ENCODE assay signal across 8 mouse cellular contexts in genomic region chr1:127206020-127206641, GRCm38 (mm10). TPM values are rescaled to one million over a fixed set of nuclear protein-coding genes. Genes with fewer than 3 reads are reported as not detected.
A peak's percentile ranks its signal among the peaks of the same experiment; 100 is the strongest.
DNase-seq lines count a peak whose midpoint lies in the region; ATAC-seq and TF ChIP-seq lines count a peak whose summit lies in the region.

No protein-coding gene starts in this region.

- no peaks in the 10 kb centered on the region for H3K9me3 ChIP-seq in intestine, embryonic 16.5 days (ENCODE audit: control insufficient read depth, low read length)
- H3K9me3 ChIP-seq in limb, embryonic 14.5 days (ENCODE audit: control insufficient read depth, low read length): no peaks in the 10 kb centered on the region
- no peaks in the 10 kb centered on the region for H3K9me3 ChIP-seq in midbrain, embryonic 13.5 days

- peaks cover 24% of the 10 kb centered on the region; the same call in 1 of the 2 replicates for H3K4me1 ChIP-seq in intestine, embryonic 16.5 days (ENCODE audit: control insufficient read depth, insufficient read depth, low read length)
- peaks cover 7% of the 10 kb centered on the region; the same call in 1 of the 2 replicates for H3K4me1 ChIP-seq in limb, embryonic 14.5 days (ENCODE audit: control insufficient read depth, insufficient read depth, low read length)
- peaks cover 42% of the 10 kb centered on the region for H3K4me1 ChIP-seq in midbrain, embryonic 13.5 days (replicated peaks)

- no peak for TF ChIP-seq POLR2A in limb, embryonic 14.5 days (IDR thresholded peaks at IDR 0.05; ENCODE audit: borderline replicate concordance, extremely low read depth, insufficient read depth, insufficient read length)

- H3K4me2 ChIP-seq in intestine, embryonic 16.5 days (ENCODE audit: low read depth, low read length): peak overlapping the region; percentile 90
- H3K4me2 ChIP-seq in limb, embryonic 14.5 days (replicated peaks; ENCODE audit: low read depth, low read length, severe bottlenecking): peak overlapping the region; percentile 93
- H3K4me2 ChIP-seq in midbrain, embryonic 13.5 days (replicated peaks): peak overlapping the region; percentile 89

- 2% methylated on average over 37 of the region's 39 CpGs for WGBS in intestine, embryonic 16.5 days
- 4% methylated on average over 37 of the region's 39 CpGs for WGBS in limb, embryonic 14.5 days
- WGBS in midbrain, embryonic 13.5 days: under 1% methylated on average over 39 of the region's 39 CpGs

- peak overlapping the region; percentile 98 for H3K27ac ChIP-seq in intestine, embryonic 16.5 days (ENCODE audit: low read length)
- peak overlapping the region; percentile 93; the same call in 1 of the 2 replicates for H3K27ac ChIP-seq in limb, embryonic 14.5 days (replicated peaks; ENCODE audit: low read depth, low read length)
- peak overlapping the region; percentile 94 for H3K27ac ChIP-seq in midbrain, embryonic 13.5 days

- H3K27me3 ChIP-seq in intestine, embryonic 16.5 days (replicated peaks; ENCODE audit: control insufficient read depth, insufficient read depth, low read length): no peaks in the 10 kb centered on the region
- H3K27me3 ChIP-seq in limb, embryonic 14.5 days (ENCODE audit: control insufficient read depth, insufficient read depth, low read length): no peaks in the 10 kb centered on the region
- no peaks in the 10 kb centered on the region for H3K27me3 ChIP-seq in midbrain, embryonic 13.5 days

- ATAC-seq in intestine, embryonic 16.5 days: peak; percentile 49
- no peak for ATAC-seq in limb, embryonic 14.5 days (ENCODE audit: low FRiP score, low read depth)
- peak; percentile 48 for ATAC-seq in midbrain, embryonic 13.5 days

- H3K9ac ChIP-seq in intestine, embryonic 16.5 days (ENCODE audit: low read depth, low read length): peak overlapping the region; percentile 87
- peak overlapping the region; percentile 69 for H3K9ac ChIP-seq in limb, embryonic 14.5 days (ENCODE audit: low read depth, low read length, severe bottlenecking)
- peak overlapping the region; percentile 95 for H3K9ac ChIP-seq in midbrain, embryonic 13.5 days (replicated peaks)

- H3K36me3 ChIP-seq in intestine, embryonic 16.5 days (ENCODE audit: control insufficient read depth, insufficient read depth, low read length): no peaks in the 10 kb centered on the region
- no peaks in the 10 kb centered on the region for H3K36me3 ChIP-seq in limb, embryonic 14.5 days (ENCODE audit: control insufficient read depth, insufficient read depth, low read length)
- no peaks in the 10 kb centered on the region for H3K36me3 ChIP-seq in midbrain, embryonic 13.5 days

- H3K4me3 ChIP-seq in intestine, embryonic 16.5 days (ENCODE audit: low read length): peak overlapping the region; percentile 90
- peak overlapping the region; percentile 59 for H3K4me3 ChIP-seq in limb, embryonic 14.5 days (replicated peaks; ENCODE audit: low read length)
- H3K4me3 ChIP-seq in midbrain, embryonic 13.5 days (replicated peaks): peak overlapping the region; percentile 92

- peak; percentile 41 for DNase-seq in layer of hippocampus, adult 11-12 months (ENCODE audit: low spot score)
- DNase-seq in layer of hippocampus, adult 9-10 months (ENCODE audit: low spot score): no peak
- peak; percentile 54 for DNase-seq in embryo, embryonic 11 days
- peak; percentile 96 for DNase-seq in heart, adult 11 months
- DNase-seq in limb, embryonic 14.5 days (ENCODE audit: low spot score): no peak
- DNase-seq in spleen, adult 18-20 months: peak; percentile 34 to 54

RNA-seq across cellular contexts. Expression of gene Mgat5, which starts 1.3 kb away (rescaled TPM):
- 5.9 and 6.0 TPM in 2 replicates for polyA plus RNA-seq in intestine, embryonic 16.5 days (2015; fragmentation: Nextera tagmentation; extraction: Ambion mirVana)
- polyA plus RNA-seq in limb, embryonic 14.5 days (2012; rRNA removed): 8.4 and 8.8 TPM in 2 replicates
- 6.6 and 7.9 TPM in 2 replicates for polyA plus RNA-seq in limb, embryonic 14.5 days (2014; fragmentation: Nextera tagmentation; extraction: Ambion mirVana)
- 12.4 and 13.8 TPM in 2 replicates for polyA plus RNA-seq in midbrain, embryonic 13.5 days (2015; fragmentation: Nextera tagmentation; extraction: Ambion mirVana)

Comparison
In these comparisons a context has a peak if more than half of its experiments do, and no peak if none do; other contexts are left out.
1. DNase-seq: peak in layer of hippocampus, adult 11-12 months (single experiment), embryo, embryonic 11 days (single experiment), heart, adult 11 months (single experiment) and spleen, adult 18-20 months (2 of 2); none in layer of hippocampus, adult 9-10 months (single experiment) and limb, embryonic 14.5 days (single experiment).
2. Peak in every context shown above with its lines, with median percentiles within 50 percentile points of each other: H3K27ac ChIP-seq, H3K4me2 ChIP-seq, H3K4me3 ChIP-seq and H3K9ac ChIP-seq.